Mouse (Mus musculus): ENCODE data around the gene Trim27. TPM values are rescaled to one million over a fixed set of nuclear protein-coding genes. Genes with fewer than 3 reads are reported as not detected.
A peak's percentile ranks its signal among the peaks of the same experiment; 100 is the strongest.

The Trim27 gene
- polyA plus RNA-seq, 1 experiment = 63.9 TPM

DNA sequence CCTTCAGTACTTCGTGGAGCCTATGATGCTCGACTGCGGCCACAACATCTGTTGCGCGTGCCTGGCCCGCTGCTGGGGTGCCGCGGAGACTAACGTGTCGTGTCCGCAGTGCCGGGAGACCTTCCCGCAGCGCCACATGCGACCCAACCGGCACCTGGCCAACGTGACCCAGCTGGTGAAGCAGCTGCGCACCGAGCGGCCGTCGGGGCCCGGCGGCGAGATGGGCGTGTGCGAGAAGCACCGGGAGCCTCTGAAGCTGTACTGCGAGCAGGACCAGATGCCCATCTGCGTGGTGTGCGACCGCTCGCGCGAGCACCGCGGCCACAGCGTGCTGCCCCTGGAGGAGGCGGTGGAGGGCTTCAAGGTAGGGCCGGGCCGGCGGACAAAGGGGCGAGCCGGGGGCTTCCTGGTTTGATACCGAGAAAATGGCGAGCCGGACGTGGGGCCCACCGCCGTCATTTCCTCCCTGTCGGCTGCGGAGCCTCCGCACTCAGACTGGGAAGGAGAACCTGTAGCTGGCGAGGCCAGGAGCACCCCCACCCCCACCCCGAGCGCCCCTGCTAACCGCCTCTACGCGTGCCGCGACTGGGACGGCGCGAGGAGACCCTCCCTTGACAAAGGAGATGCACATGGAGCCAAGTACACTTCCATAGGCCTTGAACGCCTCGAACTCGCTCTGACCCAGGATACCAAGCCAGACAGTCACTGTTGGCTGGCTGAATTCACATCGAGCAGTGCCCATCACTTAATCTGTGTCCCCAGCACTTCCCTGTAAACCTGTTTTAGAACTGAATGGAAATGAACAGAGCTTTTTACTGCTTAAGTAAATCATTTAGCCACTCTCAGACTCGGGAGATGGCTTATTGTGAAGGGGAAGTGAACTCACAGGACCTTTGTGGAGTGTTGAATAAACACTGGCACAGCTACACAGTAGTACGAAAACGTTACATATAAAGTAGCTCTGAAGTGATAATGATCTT lies 1.6 kb downstream of the Trim27 start:
- Histone ChIP-seq H3K27me3 (ENCODE audit: control insufficient read depth, insufficient read depth, low read length) (no peaks in the 10 kb centered on the region), H3K4me1 (ENCODE audit: control insufficient read depth, insufficient read depth, insufficient read length) (no peaks in the 10 kb centered on the region; the same call in 1 of the 2 replicates), H3K36me3 (ENCODE audit: control insufficient read depth, insufficient read depth, low read length) (peaks cover 19% of the 10 kb centered on the region), H3K27ac (ENCODE audit: insufficient read depth, low read length) (peak overlapping the region; percentile 98), H3K4me3 (ENCODE audit: extremely low read depth, insufficient read depth, insufficient read length) (peak overlapping the region; percentile 88)
- under 1% methylated on average over 71 of the region's 71 CpGs for WGBS
- peak in 1 of 2 experiments; percentile 69 for DNase-seq (ENCODE audit: low read depth in 1 of 2, low spot score in 2 of 2)
- TF ChIP-seq POLR2A (IDR thresholded peaks at IDR 0.05; ENCODE audit: low read depth, low read length) (no peak; the same call in 1 of the 2 replicates), CTCF (IDR thresholded peaks at IDR 0.05; ENCODE audit: extremely low read depth, insufficient read depth, insufficient read length, insufficient replicate concordance) (no peak)

DNA sequence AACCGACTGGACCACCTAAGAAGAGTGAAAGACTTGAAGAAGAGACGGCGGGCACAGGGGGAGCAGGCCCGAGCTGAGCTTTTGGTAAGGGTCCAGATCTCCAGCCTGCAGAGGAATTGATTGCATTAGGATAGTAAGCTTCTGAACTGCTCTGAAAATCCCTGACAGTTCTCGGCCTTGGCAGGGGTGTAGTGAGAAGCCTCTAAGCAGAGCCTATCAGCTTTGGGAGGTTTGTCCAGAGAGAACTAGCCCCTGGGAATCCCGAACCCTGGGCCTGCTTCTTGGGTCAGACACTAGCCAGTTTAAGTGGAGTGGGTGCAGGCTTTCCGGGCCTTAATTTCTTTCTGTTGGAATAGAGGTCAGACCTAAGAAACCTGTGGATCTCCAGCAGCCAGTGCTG lies 2.8 kb downstream of the Trim27 start:
- H3K27ac ChIP-seq (ENCODE audit: insufficient read depth, low read length) = no peak overlapping the region
- WGBS = 88% methylated on average over 7 of the region's 7 CpGs
- H3K4me3 ChIP-seq (ENCODE audit: extremely low read depth, insufficient read depth, insufficient read length) = no peak overlapping the region

DNA sequence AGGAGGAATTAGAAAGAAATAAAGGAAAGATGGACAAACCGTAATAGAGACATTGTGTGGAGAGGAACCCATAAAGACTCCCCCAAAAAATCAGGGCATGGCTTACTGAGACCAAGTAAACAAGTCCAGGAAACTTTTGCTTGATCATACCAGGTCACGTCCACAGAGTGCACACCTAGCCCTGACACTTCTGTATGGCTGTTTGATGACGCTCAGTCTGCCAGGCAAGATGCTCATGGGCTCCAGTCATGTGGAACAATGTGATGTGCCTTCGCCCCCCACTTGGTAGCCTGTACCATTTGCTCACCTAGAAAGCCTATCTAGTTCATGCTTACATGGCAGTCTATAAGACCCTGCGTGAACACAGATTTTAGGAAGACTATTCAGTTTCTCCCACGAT lies 3.8 kb downstream of the Trim27 start:
- 95% methylated on average over 6 of the region's 6 CpGs for WGBS
- Histone ChIP-seq H3K27me3 (ENCODE audit: control insufficient read depth, insufficient read depth, low read length) (no peaks in the 10 kb centered on the region), H3K27ac (ENCODE audit: insufficient read depth, low read length) (no peak overlapping the region), H3K4me1 (ENCODE audit: control insufficient read depth, insufficient read depth, insufficient read length) (no peaks in the 10 kb centered on the region; the same call in 1 of the 2 replicates), H3K4me3 (ENCODE audit: extremely low read depth, insufficient read depth, insufficient read length) (no peak overlapping the region), H3K36me3 (ENCODE audit: control insufficient read depth, insufficient read depth, low read length) (peaks cover 34% of the 10 kb centered on the region)
- no peak for TF ChIP-seq POLR2A (IDR thresholded peaks at IDR 0.05; ENCODE audit: low read depth, low read length)
- no peak for TF ChIP-seq CTCF (IDR thresholded peaks at IDR 0.05; ENCODE audit: extremely low read depth, insufficient read depth, insufficient read length, insufficient replicate concordance)
- DNase-seq (ENCODE audit: low read depth in 1 of 2, low spot score in 2 of 2) = no peak

More for the DNA sequence above, 2.8 kb downstream of the Trim27 start:
- Histone ChIP-seq H3K27me3 (ENCODE audit: control insufficient read depth, insufficient read depth, low read length) (no peaks in the 10 kb centered on the region), H3K36me3 (ENCODE audit: control insufficient read depth, insufficient read depth, low read length) (peaks cover 26% of the 10 kb centered on the region), H3K4me1 (ENCODE audit: control insufficient read depth, insufficient read depth, insufficient read length) (no peaks in the 10 kb centered on the region; the same call in 1 of the 2 replicates)
- DNase-seq (ENCODE audit: low read depth in 1 of 2, low spot score in 2 of 2) = no peak
- TF ChIP-seq CTCF (IDR thresholded peaks at IDR 0.05; ENCODE audit: extremely low read depth, insufficient read depth, insufficient read length, insufficient replicate concordance) (no peak), POLR2A (IDR thresholded peaks at IDR 0.05; ENCODE audit: low read depth, low read length) (no peak)

DNA sequence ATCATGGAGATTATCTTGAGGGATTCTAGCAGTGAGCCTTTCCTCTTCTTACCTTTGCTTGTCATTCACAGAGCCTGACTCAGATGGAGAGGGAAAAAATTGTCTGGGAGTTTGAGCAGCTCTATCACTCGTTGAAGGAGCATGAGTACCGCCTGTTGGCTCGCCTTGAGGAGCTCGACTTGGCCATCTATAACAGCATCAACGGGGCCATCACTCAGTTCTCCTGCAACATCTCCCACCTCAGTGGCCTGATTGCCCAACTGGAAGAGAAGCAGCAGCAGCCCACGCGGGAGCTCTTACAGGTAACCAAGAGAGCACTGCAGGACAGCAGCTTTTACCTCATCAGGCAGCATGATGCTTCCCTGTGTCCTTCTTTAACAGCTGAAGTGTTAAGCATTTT lies 4.4 kb downstream of the Trim27 start:
- TF ChIP-seq CTCF (IDR thresholded peaks at IDR 0.05; ENCODE audit: extremely low read depth, insufficient read depth, insufficient read length, insufficient replicate concordance) = no peak
- no peak for TF ChIP-seq POLR2A (IDR thresholded peaks at IDR 0.05; ENCODE audit: low read depth, low read length)
- H3K27ac ChIP-seq (ENCODE audit: insufficient read depth, low read length) = no peak overlapping the region
- peaks cover 39% of the 10 kb centered on the region for H3K36me3 ChIP-seq (ENCODE audit: control insufficient read depth, insufficient read depth, low read length)
- no peak for DNase-seq (ENCODE audit: low read depth in 1 of 2, low spot score in 2 of 2)
- no peaks in the 10 kb centered on the region for H3K27me3 ChIP-seq (ENCODE audit: control insufficient read depth, insufficient read depth, low read length)
- no peaks in the 10 kb centered on the region; the same call in 1 of the 2 replicates for H3K4me1 ChIP-seq (ENCODE audit: control insufficient read depth, insufficient read depth, insufficient read length)
- no peak overlapping the region for H3K4me3 ChIP-seq (ENCODE audit: extremely low read depth, insufficient read depth, insufficient read length)
- WGBS = 94% methylated on average over 7 of the region's 7 CpGs

DNA sequence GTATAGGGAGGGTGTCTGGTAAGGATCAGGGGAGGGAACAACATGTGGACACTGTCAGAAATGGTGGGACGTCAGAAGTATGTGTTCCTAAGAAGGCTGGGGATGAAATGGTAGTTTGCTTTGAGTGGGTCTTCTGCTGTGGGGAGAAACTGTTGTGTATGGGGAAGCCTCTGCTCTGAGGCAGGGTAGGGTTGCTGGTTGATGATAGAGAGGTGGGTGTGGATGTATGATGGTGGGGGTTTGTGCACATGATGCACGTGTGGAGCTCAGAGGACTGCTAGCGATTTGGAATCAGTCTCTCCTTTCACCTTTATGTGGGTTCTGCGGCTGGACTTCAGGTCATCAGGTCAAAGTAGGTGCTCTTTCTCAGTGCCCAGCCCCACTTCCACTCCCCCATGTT lies 6.3 kb downstream of the Trim27 start:
- DNase-seq (ENCODE audit: low read depth in 1 of 2, low spot score in 2 of 2) = no peak
- Histone ChIP-seq H3K4me3 (ENCODE audit: extremely low read depth, insufficient read depth, insufficient read length) (no peak overlapping the region), H3K4me1 (ENCODE audit: control insufficient read depth, insufficient read depth, insufficient read length) (no peaks in the 10 kb centered on the region; the same call in 1 of the 2 replicates), H3K27me3 (ENCODE audit: control insufficient read depth, insufficient read depth, low read length) (no peaks in the 10 kb centered on the region), H3K27ac (ENCODE audit: insufficient read depth, low read length) (no peak overlapping the region), H3K36me3 (ENCODE audit: control insufficient read depth, insufficient read depth, low read length) (peaks cover 50% of the 10 kb centered on the region)
- TF ChIP-seq CTCF (IDR thresholded peaks at IDR 0.05; ENCODE audit: extremely low read depth, insufficient read depth, insufficient read length, insufficient replicate concordance) (no peak), POLR2A (IDR thresholded peaks at IDR 0.05; ENCODE audit: low read depth, low read length) (no peak)
- WGBS = 94% methylated on average over 4 of the region's 4 CpGs

GRCm38 (mm10) chr13:21195406-21196228 lies 16.4 kb downstream of the Trim27 start:
- no peak overlapping the region for H3K4me3 ChIP-seq (ENCODE audit: extremely low read depth, insufficient read depth, insufficient read length)
- no peaks in the 10 kb centered on the region for H3K27me3 ChIP-seq (ENCODE audit: control insufficient read depth, insufficient read depth, low read length)
- no peaks in the 10 kb centered on the region for H3K4me1 ChIP-seq (ENCODE audit: control insufficient read depth, insufficient read depth, insufficient read length)
- no peak overlapping the region for H3K27ac ChIP-seq (ENCODE audit: insufficient read depth, low read length)
- WGBS = 90% methylated on average over 10 of the region's 10 CpGs
- DNase-seq (ENCODE audit: low read depth in 1 of 2, low spot score in 2 of 2) = no peak
- H3K36me3 ChIP-seq (ENCODE audit: control insufficient read depth, insufficient read depth, low read length) = peaks cover 24% of the 10 kb centered on the region
- TF ChIP-seq CTCF (IDR thresholded peaks at IDR 0.05; ENCODE audit: extremely low read depth, insufficient read depth, insufficient read length, insufficient replicate concordance) = no peak
- no peak for TF ChIP-seq POLR2A (IDR thresholded peaks at IDR 0.05; ENCODE audit: low read depth, low read length)
